Mouse (Mus musculus) MN1 (cell line): ENCODE measurements around the gene Ano10.

Experiments
- DNase-seq: peaks from one replicate; pipeline ENCODE4 v3.0.0-alpha.2; 2016; ENCODE audit warnings: low spot score

Ano10 gene

GRCm38 (mm10) chr9:122156389-122157078 lies 137.7 kb downstream of the Ano10 start:
- no peak for DNase-seq

GRCm38 (mm10) chr9:122155193-122155592 lies 139.0 kb downstream of the Ano10 start:
- no peak for DNase-seq

GRCm38 (mm10) chr9:122153436-122153835 lies 140.8 kb downstream of the Ano10 start:
- no peak for DNase-seq

GRCm38 (mm10) chr9:122152501-122152900 lies 141.7 kb downstream of the Ano10 start:
- DNase-seq: no peak

GRCm38 (mm10) chr9:122152063-122152462 lies 142.2 kb downstream of the Ano10 start:
- DNase-seq: no peak

GRCm38 (mm10) chr9:122149997-122150826 lies 144.0 kb downstream of the Ano10 start:
- DNase-seq: no peak

- no peak for DNase-seq
Observed at GRCm38 (mm10) chr9:122148356-122148755, 145.9 kb downstream of the Ano10 start.

- DNase-seq: peak; percentile 48
Observed at GRCm38 (mm10) chr9:122146124-122146870, 147.9 kb downstream of the Ano10 start.

GRCm38 (mm10) chr9:122145677-122146076 lies 148.5 kb downstream of the Ano10 start:
- no peak for DNase-seq

- DNase-seq: no peak
Observed at GRCm38 (mm10) chr9:122144776-122145175, 149.4 kb downstream of the Ano10 start.

GRCm38 (mm10) chr9:122143219-122143618 lies 151.0 kb downstream of the Ano10 start:
- no peak for DNase-seq

GRCm38 (mm10) chr9:122139236-122139635 lies 155.0 kb downstream of the Ano10 start:
- DNase-seq: no peak

GRCm38 (mm10) chr9:122138371-122139029 lies 155.7 kb downstream of the Ano10 start:
- no peak for DNase-seq

- DNase-seq: no peak
Observed at GRCm38 (mm10) chr9:122137960-122138359, 156.3 kb downstream of the Ano10 start.

- peak; percentile 18 for DNase-seq
Observed at GRCm38 (mm10) chr9:122135885-122136170, 158.4 kb downstream of the Ano10 start.

- no peak for DNase-seq
Observed at GRCm38 (mm10) chr9:122135095-122135884, 158.9 kb downstream of the Ano10 start.

GRCm38 (mm10) chr9:122132145-122132544 lies 162.1 kb downstream of the Ano10 start:
- DNase-seq: no peak

- DNase-seq: no peak
Observed at GRCm38 (mm10) chr9:122130666-122131065, 163.6 kb downstream of the Ano10 start.

GRCm38 (mm10) chr9:122128686-122129085 lies 165.5 kb downstream of the Ano10 start:
- DNase-seq: no peak

- DNase-seq: no peak
Observed at GRCm38 (mm10) chr9:122127271-122127785, 166.9 kb downstream of the Ano10 start.

GRCm38 (mm10) chr9:122126790-122127189 lies 167.4 kb downstream of the Ano10 start:
- no peak for DNase-seq
